Mouse (Mus musculus): ENCODE results near the gene Blmh. TPM values are rescaled to one million over a fixed set of nuclear protein-coding genes. Genes with fewer than 3 reads are reported as not detected.

The Blmh gene
- polyA plus RNA-seq, 1 experiment from 2014 or later, result 88.3 TPM

- no peaks in the 10 kb centered on the region for H3K4me1 ChIP-seq (replicated peaks)
- no peak overlapping the region for H3K9ac ChIP-seq
- H3K36me3 ChIP-seq, result no peaks in the 10 kb centered on the region
- no peak for ATAC-seq (replicated peaks; ENCODE audit: insufficient number of reproducible peaks, insufficient read depth, low FRiP score, low read depth)
- H3K27me3 ChIP-seq, result no peaks in the 10 kb centered on the region
- no peak overlapping the region for H3K4me2 ChIP-seq
- no peak overlapping the region for H3K4me3 ChIP-seq
- WGBS, result 85% methylated on average over 3 of the region's 3 CpGs
- no peaks in the 10 kb centered on the region for H3K9me3 ChIP-seq (replicated peaks)
- H3K27ac ChIP-seq, result no peak overlapping the region
Observed at GRCm38 (mm10) chr11:77028157-77028556, 103.5 kb downstream of the Blmh start.

GRCm38 (mm10) chr11:77031151-77031934 is 106.7 kb downstream of the Blmh start:
- no peaks in the 10 kb centered on the region for H3K9me3 ChIP-seq (replicated peaks)
- ATAC-seq (replicated peaks; ENCODE audit: insufficient number of reproducible peaks, insufficient read depth, low FRiP score, low read depth), result no peak
- H3K4me1 ChIP-seq (replicated peaks), result no peaks in the 10 kb centered on the region
- H3K27ac ChIP-seq, result no peak overlapping the region
- no peak overlapping the region for H3K4me3 ChIP-seq
- no peak overlapping the region for H3K4me2 ChIP-seq
- no peaks in the 10 kb centered on the region for H3K36me3 ChIP-seq
- no peak overlapping the region for H3K9ac ChIP-seq
- WGBS, result 71% methylated on average over 14 of the region's 14 CpGs
- no peaks in the 10 kb centered on the region for H3K27me3 ChIP-seq

Other genes starting within 250 kb of the Blmh start
- 0.24 and 0.33 TPM in 2 replicates for gene Trarg1, start 245.0 kb upstream of the Blmh start, polyA plus RNA-seq (2015; fragmentation: Nextera tagmentation; extraction: Ambion mirVana)
- 14.9 and 19.6 TPM in 2 replicates for gene Gosr1, start 161.2 kb upstream of the Blmh start, polyA plus RNA-seq (2015; fragmentation: Nextera tagmentation; extraction: Ambion mirVana)
- gene Cpd, start 77.8 kb upstream of the Blmh start, polyA plus RNA-seq (2015; fragmentation: Nextera tagmentation; extraction: Ambion mirVana), result 8.9 and 10.6 TPM in 2 replicates
- gene Tmigd1, start 22.6 kb upstream of the Blmh start, polyA plus RNA-seq (2015; fragmentation: Nextera tagmentation; extraction: Ambion mirVana), result 0.13 TPM in 1 of 2 replicates, not detected in the other
- gene Slc6a4, start 73.8 kb downstream of the Blmh start, polyA plus RNA-seq (2015; fragmentation: Nextera tagmentation; extraction: Ambion mirVana), result 0.94 and 1.0 TPM in 2 replicates
- 42.6 and 56.0 TPM in 2 replicates for gene Nsrp1, start 153.6 kb downstream of the Blmh start, polyA plus RNA-seq (2015; fragmentation: Nextera tagmentation; extraction: Ambion mirVana)